Mouse (Mus musculus) limb, embryonic 13.5 days (tissue): ENCODE measurements around the gene Alg12. TPM values are rescaled to one million over a fixed set of nuclear protein-coding genes. Genes with fewer than 3 reads are reported as not detected.

Experiments
- ATAC-seq: fragments of 200-750 bp; cut with Nextera tagmentation; 2 replicates; pipeline ENCODE4 v1.8.0; 2017; ENCODE audit warnings: low read depth, moderate number of reproducible peaks, moderate TSS enrichment; ENCODE audit not compliant: low FRiP score
- H3K27ac ChIP-seq: fragments of 300-500 bp; sonication (generic); 2 replicates; pipeline ENCODE4 v1.5.1; 2015; ENCODE audit warnings: inconsistent platforms, mild to moderate bottlenecking, moderate library complexity
- H3K27me3 ChIP-seq: fragments of 300-500 bp; sonication (generic); 2 replicates; pipeline ENCODE4 v1.6.1; 2015; ENCODE audit warnings: mild to moderate bottlenecking, inconsistent platforms
- H3K36me3 ChIP-seq: fragments of 300-500 bp; sonication (generic); 2 replicates; pipeline ENCODE4 v1.6.1; 2015; ENCODE audit warnings: inconsistent platforms, mild to moderate bottlenecking, moderate library complexity
- H3K4me1 ChIP-seq: fragments of 300-500 bp; sonication (generic); 2 replicates; pipeline ENCODE4 v1.6.1; 2015; ENCODE audit warnings: inconsistent platforms
- H3K4me2 ChIP-seq: fragments of 300-500 bp; sonication (generic); replicated peaks from 2 replicates; pipeline ENCODE4 v1.6.1; 2015; ENCODE audit warnings: inconsistent platforms, mild to moderate bottlenecking, moderate library complexity
- H3K4me3 ChIP-seq: fragments of 300-500 bp; sonication (generic); 2 replicates; pipeline ENCODE4 v1.5.1; 2015; ENCODE audit warnings: moderate library complexity, mild to moderate bottlenecking, inconsistent platforms
- H3K9ac ChIP-seq: fragments of 300-500 bp; sonication (generic); 2 replicates; pipeline ENCODE4 v1.6.1; 2015; ENCODE audit warnings: mild to moderate bottlenecking, inconsistent platforms
- H3K9me3 ChIP-seq: fragments of 300-500 bp; sonication (generic); 2 replicates; pipeline ENCODE4 v1.6.1; 2016; ENCODE audit warnings: inconsistent platforms
- WGBS: fragments of 180-500 bp; shearing (Covaris S2); methylation state at CpG from one replicate; pipeline ENCODE4 v1.1.7; 2015; 5-methylcytosine and 5-hydroxymethylcytosine counted together
- polyA plus RNA-seq: library from polyadenylated mRNA; unstranded; fragments of >200 nt; fragmentation: Nextera tagmentation; extraction: Ambion mirVana; gene quantifications from 2 replicates; pipeline ENCODE4 v1.2.1, GENCODE M21; 2015

The Alg12 gene
- polyA plus RNA-seq, 1 experiment from 2014 or later, result 11.6 TPM

DNA sequence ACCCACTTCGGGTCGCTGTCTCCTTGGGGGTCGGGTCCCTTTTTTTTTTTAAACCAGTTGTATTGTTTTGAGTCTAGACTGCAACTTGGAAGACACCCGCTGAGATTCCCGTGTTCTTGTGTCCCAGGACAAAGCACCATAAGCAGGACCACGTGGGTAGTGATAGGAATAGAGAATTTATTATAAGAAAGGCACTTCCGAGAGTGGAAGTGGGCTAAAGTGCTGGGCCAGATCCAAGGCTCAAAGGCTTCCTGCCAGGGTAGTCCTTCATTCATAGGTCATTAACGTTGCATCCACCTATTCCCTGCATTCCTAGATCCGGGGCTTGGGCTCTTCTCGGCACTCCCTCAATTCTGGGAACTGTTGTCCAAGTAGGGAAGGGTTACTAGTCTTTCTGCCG lies 18.9 kb upstream of the Alg12 start:
- no peaks in the 10 kb centered on the region for H3K36me3 ChIP-seq
- ATAC-seq, result no peak
- peaks cover 52% of the 10 kb centered on the region for H3K4me1 ChIP-seq
- no peak overlapping the region for H3K27ac ChIP-seq
- 2% methylated on average over 11 of the region's 11 CpGs for WGBS
- H3K4me3 ChIP-seq, result peak overlapping the region; percentile 46
- peak overlapping the region; percentile 58; the same call in 1 of the 2 replicates for H3K9ac ChIP-seq
- H3K9me3 ChIP-seq, result no peaks in the 10 kb centered on the region
- peak overlapping the region; percentile 70 for H3K4me2 ChIP-seq
- no peaks in the 10 kb centered on the region for H3K27me3 ChIP-seq

DNA sequence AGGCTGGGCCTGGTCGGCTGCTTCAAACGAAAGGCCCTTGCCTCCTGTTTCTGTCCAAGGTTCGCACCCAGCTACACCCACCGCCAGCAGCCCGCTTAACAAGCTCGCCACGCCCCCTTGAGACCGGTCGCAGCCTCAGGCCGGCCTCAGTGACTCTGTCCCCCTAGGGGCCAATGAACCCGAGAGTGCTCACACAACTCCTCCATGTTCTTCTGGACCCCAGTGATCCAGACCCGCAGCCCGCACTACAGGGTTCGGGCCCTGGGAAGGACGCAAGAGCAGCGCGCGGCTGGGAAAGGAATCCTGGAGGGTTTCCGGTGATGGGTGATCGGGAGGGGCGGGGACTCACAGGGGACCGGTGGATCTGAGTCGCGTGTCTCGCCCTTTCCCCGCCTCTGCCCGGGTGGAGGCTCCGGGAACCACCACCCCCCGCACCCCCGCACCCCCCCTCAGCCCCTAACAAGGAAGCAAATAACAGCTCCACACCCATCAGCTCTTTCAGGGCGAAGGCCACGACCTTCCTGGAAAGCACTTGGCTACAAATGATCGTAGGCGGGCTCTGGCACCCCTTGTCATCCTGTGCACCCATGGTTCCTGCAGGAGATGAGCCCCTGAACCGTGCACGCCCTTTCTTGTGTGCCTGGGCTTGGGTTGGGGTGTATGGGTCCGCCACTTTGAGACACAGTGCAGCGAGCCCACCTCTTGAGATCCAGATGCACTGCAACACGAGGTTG lies 18.2 kb upstream of the Alg12 start:
- Histone ChIP-seq H3K4me2 (peak overlapping the region; percentile 70), H3K4me3 (peak overlapping the region; percentile 46), H3K36me3 (no peaks in the 10 kb centered on the region), H3K27ac (0 out of 2 replicates have a peak overlapping the region, but pooled peaks have one; percentile 10), H3K27me3 (no peaks in the 10 kb centered on the region), H3K4me1 (peaks cover 46% of the 10 kb centered on the region), H3K9me3 (no peaks in the 10 kb centered on the region), H3K9ac (peak overlapping the region; percentile 58)
- 1% methylated on average over 39 of the region's 39 CpGs for WGBS
- ATAC-seq, result peak; percentile 15; the same call in 1 of the 2 replicates

DNA sequence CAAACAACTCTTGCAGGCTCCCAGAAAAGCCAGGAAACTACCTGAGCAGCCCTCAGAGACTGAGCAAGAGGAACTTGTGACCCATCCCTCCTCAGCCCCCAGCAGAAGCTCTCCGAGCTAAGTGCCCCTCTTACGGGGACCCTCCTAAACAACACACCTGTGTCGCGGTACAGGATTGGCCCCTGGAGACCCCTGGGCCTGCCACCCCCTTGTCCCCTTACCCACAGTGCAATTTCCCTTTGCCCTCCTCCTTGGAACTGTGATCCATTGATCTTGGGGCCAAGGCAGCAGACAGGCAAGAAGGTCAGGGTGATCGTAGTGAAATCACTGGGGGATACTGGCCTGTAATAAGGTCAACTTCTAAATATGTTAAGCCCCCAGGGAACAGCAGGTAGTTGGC lies 17.5 kb upstream of the Alg12 start:
- H3K27me3 ChIP-seq, result no peaks in the 10 kb centered on the region
- H3K4me1 ChIP-seq, result peaks cover 42% of the 10 kb centered on the region
- H3K36me3 ChIP-seq, result no peaks in the 10 kb centered on the region
- no peak overlapping the region for H3K4me3 ChIP-seq
- no peaks in the 10 kb centered on the region for H3K9me3 ChIP-seq
- ATAC-seq, result no peak
- peak overlapping the region; percentile 70; the same call in 1 of the 2 replicates for H3K4me2 ChIP-seq
- no peak overlapping the region for H3K9ac ChIP-seq
- no peak overlapping the region for H3K27ac ChIP-seq
- WGBS, result 63% methylated on average over 5 of the region's 5 CpGs

DNA sequence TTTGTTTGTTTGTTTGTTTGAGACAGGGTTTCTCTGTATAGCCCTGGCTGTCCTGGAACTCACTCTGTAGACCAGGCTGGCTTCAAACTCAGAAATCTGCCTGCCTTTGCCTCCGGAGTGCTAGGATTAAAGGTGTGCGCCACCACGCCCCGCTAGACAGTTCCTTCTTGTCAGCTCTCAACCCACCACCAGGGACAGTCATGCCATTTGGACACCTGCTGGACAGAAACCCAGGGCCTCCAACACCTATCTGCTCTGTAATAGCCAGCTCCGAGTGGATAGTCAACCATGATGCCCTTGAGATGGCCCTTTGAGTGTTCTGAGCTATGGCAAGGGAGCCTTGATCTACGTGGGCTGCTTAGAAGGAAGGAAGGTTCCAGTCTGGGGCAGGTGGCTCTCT lies 16.9 kb upstream of the Alg12 start:
- Histone ChIP-seq H3K36me3 (no peaks in the 10 kb centered on the region), H3K4me3 (no peak overlapping the region), H3K9me3 (no peaks in the 10 kb centered on the region), H3K27ac (no peak overlapping the region), H3K27me3 (no peaks in the 10 kb centered on the region), H3K9ac (no peak overlapping the region), H3K4me2 (no peak overlapping the region), H3K4me1 (peaks cover 40% of the 10 kb centered on the region)
- no peak for ATAC-seq
- 81% methylated on average over 6 of the region's 6 CpGs for WGBS

DNA sequence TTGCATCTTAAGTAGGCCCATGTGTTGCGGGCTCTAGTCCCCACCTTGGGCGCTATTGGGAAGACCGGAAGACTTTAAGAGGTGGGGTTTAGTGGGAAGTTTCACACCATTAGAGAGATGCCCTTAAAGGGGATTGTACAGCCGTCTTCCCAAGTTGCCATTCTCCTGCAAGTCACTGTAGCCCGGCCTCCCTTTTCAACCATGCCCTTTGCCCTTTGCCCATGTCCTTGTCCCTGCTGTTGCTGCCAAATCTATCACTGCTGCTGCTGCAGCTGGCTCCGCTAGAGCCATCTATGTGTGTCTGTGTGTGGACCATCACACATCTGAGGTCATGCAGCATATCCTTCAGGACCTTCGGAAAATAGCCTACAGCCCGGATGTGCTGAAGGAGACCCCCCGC lies 13.4 kb upstream of the Alg12 start:
- Histone ChIP-seq H3K4me3 (no peak overlapping the region), H3K4me2 (no peak overlapping the region), H3K27me3 (no peaks in the 10 kb centered on the region), H3K36me3 (no peaks in the 10 kb centered on the region), H3K9ac (no peak overlapping the region), H3K9me3 (no peaks in the 10 kb centered on the region), H3K4me1 (peaks cover 13% of the 10 kb centered on the region), H3K27ac (no peak overlapping the region; the same call in 1 of the 2 replicates)
- ATAC-seq, result no peak
- whole genome bisulfite sequencing, result 69% methylated on average over 9 of the region's 9 CpGs

DNA sequence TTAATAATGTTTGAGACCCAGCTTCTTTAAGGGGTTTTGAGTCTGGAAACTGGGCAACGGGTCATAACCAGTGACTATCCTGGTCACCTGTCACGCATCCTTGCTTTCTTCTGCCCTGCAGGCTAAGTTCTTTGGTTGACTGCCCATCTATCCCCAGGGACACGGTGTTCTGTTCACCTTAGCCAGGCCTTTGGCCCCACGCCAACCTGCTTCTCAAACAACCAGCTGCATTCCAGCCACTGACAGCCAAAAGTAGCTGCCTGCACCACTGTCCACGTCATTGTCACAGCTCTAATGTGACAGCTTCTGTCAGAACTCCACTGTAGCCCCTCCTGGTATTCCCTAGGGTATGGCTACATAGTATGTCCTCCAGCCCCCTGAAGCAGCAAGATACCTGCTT lies 12.4 kb upstream of the Alg12 start:
- Histone ChIP-seq H3K36me3 (0 out of 2 replicates have a peak, but pooled peaks cover 4% of the 10 kb centered on the region), H3K27ac (no peak overlapping the region), H3K27me3 (no peaks in the 10 kb centered on the region), H3K9me3 (no peaks in the 10 kb centered on the region), H3K4me2 (no peak overlapping the region), H3K4me1 (peaks cover 6% of the 10 kb centered on the region; the same call in 1 of the 2 replicates), H3K4me3 (no peak overlapping the region), H3K9ac (no peak overlapping the region; the same call in 1 of the 2 replicates)
- 66% methylated on average over 5 of the region's 5 CpGs for WGBS
- ATAC-seq, result no peak

DNA sequence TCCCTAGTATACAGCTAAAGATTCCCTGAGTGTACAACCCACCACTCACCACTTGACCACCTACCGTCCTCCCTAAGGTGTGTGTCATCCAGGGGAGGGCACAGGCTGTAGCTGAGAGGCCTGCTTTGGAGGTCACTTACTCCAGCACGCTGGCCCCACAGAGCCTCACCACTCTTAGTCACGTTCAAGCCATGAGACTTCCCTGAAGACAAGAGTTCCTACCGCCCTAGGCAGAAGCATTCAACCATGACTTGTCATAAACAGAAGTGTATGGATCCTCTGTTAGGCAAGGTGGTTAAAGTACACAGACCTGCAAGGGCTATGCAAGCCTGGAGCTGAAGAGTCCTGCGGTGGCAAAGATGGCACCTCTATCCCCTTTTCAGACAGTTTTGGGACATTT lies 11.6 kb upstream of the Alg12 start:
- no peak overlapping the region for H3K27ac ChIP-seq
- peaks cover 6% of the 10 kb centered on the region; the same call in 1 of the 2 replicates for H3K4me1 ChIP-seq
- H3K4me3 ChIP-seq, result no peak overlapping the region
- ATAC-seq, result no peak
- WGBS, result 79% methylated on average over 5 of the region's 5 CpGs
- H3K36me3 ChIP-seq, result peaks cover 12% of the 10 kb centered on the region
- H3K27me3 ChIP-seq, result no peaks in the 10 kb centered on the region
- no peak overlapping the region for H3K9ac ChIP-seq
- no peak overlapping the region for H3K4me2 ChIP-seq
- H3K9me3 ChIP-seq, result no peaks in the 10 kb centered on the region

DNA sequence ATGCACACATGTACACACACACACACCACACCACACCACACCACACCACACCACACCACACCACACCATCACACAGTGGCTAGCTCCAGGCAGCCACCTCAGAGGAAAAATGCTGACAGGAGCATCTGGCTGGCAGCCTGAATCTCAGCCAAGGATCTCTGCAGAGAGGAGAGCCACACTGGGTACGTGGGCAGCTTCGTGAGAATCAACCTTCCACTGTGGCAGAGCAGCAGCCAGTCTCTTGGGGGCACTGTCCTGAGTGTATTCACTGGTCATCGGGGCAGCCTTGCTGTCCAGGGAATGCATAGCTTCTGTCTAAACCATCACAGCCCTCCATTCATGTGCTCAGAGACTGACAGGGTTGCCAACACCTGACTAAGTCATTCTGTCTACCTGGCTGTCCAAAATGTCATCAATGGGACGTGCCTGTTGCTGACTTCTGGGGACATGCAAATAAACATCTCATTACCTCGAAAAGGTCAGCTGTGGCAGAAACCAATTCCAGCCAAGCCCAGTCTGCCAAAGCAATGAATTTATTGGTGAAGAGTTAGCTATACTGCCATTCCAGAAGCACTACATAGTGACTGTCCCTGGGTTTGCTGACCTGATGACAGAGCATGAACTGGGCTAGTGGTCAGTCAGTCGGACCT lies 10.8 kb upstream of the Alg12 start:
- H3K4me3 ChIP-seq, result no peak overlapping the region
- no peaks in the 10 kb centered on the region for H3K27me3 ChIP-seq
- no peak for ATAC-seq
- no peak overlapping the region; the same call in 1 of the 2 replicates for H3K9ac ChIP-seq
- no peaks in the 10 kb centered on the region for H3K9me3 ChIP-seq
- peaks cover 19% of the 10 kb centered on the region for H3K36me3 ChIP-seq
- H3K27ac ChIP-seq, result no peak overlapping the region
- 73% methylated on average over 6 of the region's 6 CpGs for WGBS
- H3K4me2 ChIP-seq, result no peak overlapping the region
- peaks cover 6% of the 10 kb centered on the region; the same call in 1 of the 2 replicates for H3K4me1 ChIP-seq

DNA sequence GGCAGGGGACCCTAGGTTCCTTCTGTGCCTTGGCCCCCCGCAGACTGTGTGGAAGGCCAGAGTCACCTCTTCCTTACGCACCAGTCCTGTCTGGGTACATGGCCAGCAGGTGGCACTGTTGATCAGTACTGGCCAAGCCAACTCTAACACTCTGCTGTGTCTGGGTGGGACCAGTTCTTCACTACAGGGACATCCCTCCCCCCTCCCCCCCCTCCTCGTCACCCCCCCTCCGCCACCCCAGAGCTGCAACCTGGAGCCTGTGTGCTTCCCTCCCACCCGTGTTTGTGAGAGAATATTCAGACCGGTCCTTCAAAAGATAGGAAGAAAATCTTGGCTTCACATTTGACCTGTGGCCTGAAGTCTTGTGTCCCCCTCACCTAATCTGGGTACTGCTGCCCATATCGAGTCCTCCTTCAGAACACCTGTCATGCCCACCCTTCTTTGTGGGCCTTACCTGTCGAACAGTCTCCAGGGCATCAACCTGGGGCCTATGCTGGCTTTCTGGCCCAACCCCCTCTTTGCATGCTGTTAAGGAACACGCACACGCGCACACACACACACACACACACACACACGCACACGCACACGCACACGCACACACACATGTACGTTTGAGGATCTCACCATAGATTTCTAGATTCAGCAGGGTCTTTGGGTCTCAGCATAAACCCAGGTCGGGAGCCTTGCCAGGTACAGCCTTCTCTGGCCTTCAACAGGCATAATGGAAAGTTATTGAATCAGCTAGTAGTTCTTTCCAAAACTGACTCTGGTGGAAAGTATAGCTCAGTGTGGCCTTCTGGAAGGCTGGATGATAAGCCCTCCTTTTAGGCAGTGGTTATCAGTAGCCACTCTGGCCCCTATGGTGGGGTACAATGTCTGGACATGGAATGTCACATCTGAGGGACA lies 9.9 kb upstream of the Alg12 start:
- H3K4me2 ChIP-seq, result no peak overlapping the region
- H3K27me3 ChIP-seq, result no peaks in the 10 kb centered on the region
- H3K4me1 ChIP-seq, result peaks cover 6% of the 10 kb centered on the region; the same call in 1 of the 2 replicates
- H3K9me3 ChIP-seq, result no peaks in the 10 kb centered on the region
- H3K4me3 ChIP-seq, result no peak overlapping the region
- no peak overlapping the region for H3K27ac ChIP-seq
- H3K36me3 ChIP-seq, result peaks cover 28% of the 10 kb centered on the region
- H3K9ac ChIP-seq, result 0 out of 2 replicates have a peak overlapping the region, but pooled peaks have one; percentile 4
- 52% methylated on average over 17 of the region's 17 CpGs for WGBS
- peak; percentile 84 for ATAC-seq

DNA sequence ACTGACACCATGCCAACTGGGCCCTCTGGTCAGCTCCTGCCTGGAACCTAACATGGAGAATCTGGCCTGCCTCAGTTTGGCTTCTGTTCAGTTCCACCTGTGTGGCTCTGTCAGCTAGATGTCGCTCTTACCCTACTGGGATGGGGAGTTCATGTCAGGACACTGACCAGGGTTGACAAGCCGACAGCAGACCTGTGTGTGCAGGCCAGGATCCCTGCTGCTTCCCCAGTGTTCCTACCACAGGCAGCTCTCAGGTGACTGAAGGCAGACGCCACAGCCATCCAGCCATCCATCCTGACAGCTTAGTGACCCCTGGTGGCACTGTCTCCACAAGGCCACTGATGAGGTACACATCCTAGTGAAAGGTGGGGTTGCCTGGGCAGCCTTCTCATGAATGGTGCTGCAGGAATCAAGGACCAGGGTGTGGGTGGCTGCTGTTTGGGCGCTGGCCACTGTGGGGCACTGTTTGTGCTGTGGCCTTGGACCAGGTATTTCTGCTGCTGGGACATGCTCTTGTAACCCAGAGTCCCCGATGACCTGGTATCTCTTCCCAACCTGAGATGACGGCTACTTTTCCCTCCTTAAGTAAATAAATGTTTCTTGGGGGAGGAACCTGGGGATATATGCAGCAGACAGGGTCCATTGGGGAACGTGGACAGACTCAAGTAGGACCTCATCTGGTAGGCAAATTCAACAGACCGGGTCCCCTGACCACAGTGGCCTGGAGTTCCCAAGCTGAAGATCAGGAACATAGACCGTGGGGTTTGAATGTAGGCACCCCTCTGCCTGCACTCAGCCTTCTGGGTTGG lies 9.1 kb upstream of the Alg12 start:
- no peaks in the 10 kb centered on the region for H3K27me3 ChIP-seq
- H3K9me3 ChIP-seq, result no peaks in the 10 kb centered on the region
- ATAC-seq, result peak; percentile 15; the same call in 1 of the 2 replicates
- no peak overlapping the region for H3K4me2 ChIP-seq
- H3K9ac ChIP-seq, result no peak overlapping the region
- no peak overlapping the region for H3K27ac ChIP-seq
- WGBS, result 27% methylated on average over 9 of the region's 9 CpGs
- no peak overlapping the region for H3K4me3 ChIP-seq
- H3K36me3 ChIP-seq, result peaks cover 37% of the 10 kb centered on the region
- H3K4me1 ChIP-seq, result peaks cover 6% of the 10 kb centered on the region; the same call in 1 of the 2 replicates

DNA sequence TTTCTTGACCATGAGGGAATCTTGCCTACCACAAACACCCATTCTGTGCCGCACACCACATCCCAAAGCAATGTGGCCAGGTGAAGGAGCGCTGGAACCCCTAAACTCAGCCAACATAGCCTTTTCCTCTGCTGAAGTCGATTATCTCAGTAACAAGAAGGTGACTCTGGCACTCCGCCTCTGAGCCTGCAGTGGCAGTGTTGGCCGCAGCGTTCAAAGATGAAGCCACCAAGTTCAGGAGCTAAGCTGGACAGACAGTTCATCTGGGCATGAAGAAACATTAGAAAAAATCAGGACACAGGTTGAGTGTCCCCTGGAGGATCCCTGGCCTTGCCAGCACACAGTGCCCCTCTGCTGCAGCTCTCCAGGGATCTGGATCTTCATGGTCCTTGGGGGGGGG lies 8.3 kb upstream of the Alg12 start:
- Histone ChIP-seq H3K27me3 (no peaks in the 10 kb centered on the region), H3K27ac (no peak overlapping the region), H3K9me3 (no peaks in the 10 kb centered on the region), H3K4me3 (no peak overlapping the region), H3K4me2 (no peak overlapping the region), H3K9ac (no peak overlapping the region), H3K4me1 (peaks cover 6% of the 10 kb centered on the region; the same call in 1 of the 2 replicates), H3K36me3 (peaks cover 44% of the 10 kb centered on the region)
- 93% methylated on average over 6 of the region's 6 CpGs for WGBS
- ATAC-seq, result no peak
